Mouse (Mus musculus) myocyte (in vitro differentiated cells): ENCODE measurements around the gene Lrp5.

ENCODE experiments used
- CEBPB ChIP-seq: IDR thresholded peaks from 2 replicates; pipeline ENCODE4 v1.6.1; 2011; ENCODE audit warnings: mild to moderate bottlenecking, moderate library complexity; ENCODE audit not compliant: poor library complexity, insufficient read depth, severe bottlenecking
- MAX ChIP-seq: IDR thresholded peaks from one replicate; pipeline ENCODE4 v1.6.1; 2011; ENCODE audit warnings: low read depth, mild to moderate bottlenecking, control low read depth
- MYOD1 ChIP-seq, 3 experiments: IDR thresholded peaks; one replicate each; pipeline ENCODE4 v1.6.1; 2011; ENCODE audit warnings: control low read depth in 2 of 3, low read depth in 2 of 3, mild to moderate bottlenecking in 2 of 3, moderate library complexity in 1 of 3; ENCODE audit not compliant: insufficient read length in 2 of 3, control insufficient read depth in 1 of 3
- MYOG ChIP-seq, 3 experiments: IDR thresholded peaks; one replicate each; pipeline ENCODE4 v1.6.1; 2011; ENCODE audit warnings: control low read depth in 2 of 3, low read depth in 2 of 3, mild to moderate bottlenecking in 2 of 3; ENCODE audit not compliant: insufficient read length in 2 of 3, control insufficient read depth in 1 of 3, insufficient read depth in 1 of 3
- POLR2A ChIP-seq: IDR thresholded peaks from one replicate; pipeline ENCODE4 v1.6.1; 2011; ENCODE audit warnings: low read depth, mild to moderate bottlenecking, control low read depth, moderate library complexity; ENCODE audit not compliant: insufficient read length
- POLR2AphosphoS2 ChIP-seq: IDR thresholded peaks from one replicate; pipeline ENCODE4 v1.6.1; 2011; ENCODE audit warnings: low read depth, control low read depth; ENCODE audit not compliant: insufficient read length
- USF1 ChIP-seq: IDR thresholded peaks from one replicate; pipeline ENCODE4 v1.6.1; 2011; ENCODE audit warnings: low read depth, mild to moderate bottlenecking, control low read depth, moderate library complexity

GRCm38 (mm10) chr19:3654940-3655339, 31.4 kb downstream of the Lrp5 start:
- TF ChIP-seq MYOG (IDR thresholded peaks at IDR 0.05; ENCODE audit: control insufficient read depth in 1 of 3, insufficient read depth in 1 of 3, insufficient read length in 2 of 3, low read depth in 2 of 3) (no peak), POLR2A (no peak), POLR2AphosphoS2 (no peak), CEBPB (no peak), USF1 (no peak), MAX (no peak), MYOD1 (IDR thresholded peaks at IDR 0.05; ENCODE audit: control insufficient read depth in 1 of 3, insufficient read length in 2 of 3, low read depth in 2 of 3) (no peak)
